Mouse (Mus musculus): Measurements from ENCODE around the gene Rpl27. TPM values are rescaled to one million over a fixed set of nuclear protein-coding genes. Genes with fewer than 3 reads are reported as not detected.

Rpl27 gene
- 50.2 TPM for polyA plus RNA-seq (2014; fragmentation: Illumina TruSeq; extraction: RNeasy Lipid Tissue Mini Kit (QIAGEN cat#74804); ENCODE audit: low replicate concordance)

DNA sequence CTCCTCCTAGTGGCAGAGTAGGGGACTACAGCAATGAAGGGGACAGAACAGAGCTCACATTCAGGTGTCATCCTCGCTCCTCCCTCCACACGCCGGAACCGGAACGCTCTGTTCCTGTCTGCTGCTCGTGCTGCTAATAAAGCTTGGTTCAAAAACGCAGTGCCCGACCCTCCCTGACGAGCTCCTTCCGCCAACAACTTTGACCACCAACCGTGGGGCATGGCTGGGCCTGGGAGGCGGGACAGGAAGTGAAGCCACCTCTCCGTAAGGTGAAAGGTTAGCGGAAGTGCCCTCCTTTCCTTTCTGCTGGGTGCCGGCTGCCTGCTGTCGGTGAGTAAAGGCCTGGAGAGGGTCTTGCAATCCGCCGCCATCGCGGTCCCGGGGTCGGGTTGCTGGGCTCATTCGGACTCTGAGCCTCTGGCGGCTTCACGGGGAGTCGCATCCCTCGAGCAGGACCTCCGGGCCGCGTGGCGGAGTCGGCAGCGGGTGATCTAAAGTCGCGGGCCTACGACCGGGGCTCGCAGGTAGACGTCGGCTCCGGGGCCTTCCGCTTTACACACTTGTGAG, at the start of gene Rpl27:
TSS of gene Rpl27 (plus strand) at position 172 of the 567 bp plus-strand sequence.

DNA sequence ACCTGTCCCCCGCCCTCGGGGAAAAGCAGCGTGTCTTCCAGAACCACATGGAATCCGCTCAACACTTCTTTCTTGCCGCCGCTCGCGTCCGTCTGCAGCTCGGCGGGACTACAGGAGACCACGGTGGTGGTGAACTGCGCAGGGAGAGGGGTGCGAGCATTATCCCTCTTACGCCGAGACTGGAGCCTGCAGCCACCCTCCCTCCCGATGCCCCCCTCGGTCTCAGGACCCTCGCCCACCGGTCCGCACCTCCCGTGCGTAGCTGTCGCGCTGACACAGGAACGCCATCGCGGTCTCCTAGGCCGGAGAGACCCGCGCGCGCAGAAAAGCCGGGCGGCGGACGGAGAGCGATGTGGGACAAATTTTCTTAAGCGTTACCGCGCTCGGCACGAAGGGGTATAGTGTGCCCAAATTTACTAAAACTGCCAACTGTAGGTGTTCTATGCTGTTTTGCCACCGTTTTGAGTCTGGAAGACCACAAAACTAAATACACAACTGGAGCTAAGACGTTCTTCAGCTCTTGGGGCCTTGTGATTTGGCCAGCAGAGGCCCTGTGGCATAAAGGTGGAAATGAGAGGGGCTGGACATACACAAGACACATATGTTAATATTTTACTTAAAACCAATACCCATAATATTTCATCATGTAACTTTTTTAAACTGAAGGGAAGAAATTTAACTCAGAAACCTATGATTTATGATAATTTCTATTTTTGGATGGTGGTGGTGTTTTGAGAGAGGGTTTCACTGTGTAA, 24.8 kb upstream of the Rpl27 start, which contains the start of gene Aarsd1:
TSS of gene Aarsd1 (minus strand) at position 515 of the 755 bp plus-strand sequence.

DNA sequence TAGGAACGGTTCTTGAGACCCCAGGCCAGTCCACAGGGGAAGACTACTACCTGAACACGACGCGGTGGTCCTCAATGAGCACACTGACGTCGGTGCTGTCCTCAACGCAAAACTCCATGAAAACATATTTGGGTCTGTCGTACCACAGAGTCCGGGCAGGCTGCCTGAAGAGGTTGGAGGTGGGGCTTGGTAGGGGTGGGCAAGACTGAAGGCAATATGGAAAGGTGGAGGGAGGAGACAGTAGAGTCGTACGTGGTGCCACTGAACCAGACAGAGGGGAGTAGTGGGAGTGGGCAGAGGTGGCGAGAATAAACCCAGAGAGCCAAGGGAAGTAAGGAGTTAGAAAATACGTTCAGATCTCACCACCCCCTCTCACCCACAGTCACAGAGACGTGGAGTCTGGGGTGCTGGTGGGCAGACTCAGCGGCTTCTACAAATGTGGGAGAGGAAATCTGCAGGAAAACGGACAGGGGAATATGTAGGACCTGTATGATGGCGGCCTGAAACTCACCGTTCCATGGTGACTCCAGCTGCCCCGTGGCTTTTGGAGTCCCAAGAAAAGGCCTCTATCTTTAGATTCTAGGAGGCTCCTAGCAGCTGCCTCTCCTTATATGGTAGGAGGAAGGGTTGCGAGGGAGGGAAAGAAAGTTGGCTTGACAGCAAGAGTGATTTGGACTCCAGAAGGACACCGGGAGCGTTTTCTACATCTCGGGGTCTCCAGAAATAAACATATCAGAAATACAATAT, 17.8 kb upstream of the Rpl27 start, which contains the start of gene Gm27029:
TSS of gene Gm27029 (minus strand) at position 692 of the 747 bp plus-strand sequence.

DNA sequence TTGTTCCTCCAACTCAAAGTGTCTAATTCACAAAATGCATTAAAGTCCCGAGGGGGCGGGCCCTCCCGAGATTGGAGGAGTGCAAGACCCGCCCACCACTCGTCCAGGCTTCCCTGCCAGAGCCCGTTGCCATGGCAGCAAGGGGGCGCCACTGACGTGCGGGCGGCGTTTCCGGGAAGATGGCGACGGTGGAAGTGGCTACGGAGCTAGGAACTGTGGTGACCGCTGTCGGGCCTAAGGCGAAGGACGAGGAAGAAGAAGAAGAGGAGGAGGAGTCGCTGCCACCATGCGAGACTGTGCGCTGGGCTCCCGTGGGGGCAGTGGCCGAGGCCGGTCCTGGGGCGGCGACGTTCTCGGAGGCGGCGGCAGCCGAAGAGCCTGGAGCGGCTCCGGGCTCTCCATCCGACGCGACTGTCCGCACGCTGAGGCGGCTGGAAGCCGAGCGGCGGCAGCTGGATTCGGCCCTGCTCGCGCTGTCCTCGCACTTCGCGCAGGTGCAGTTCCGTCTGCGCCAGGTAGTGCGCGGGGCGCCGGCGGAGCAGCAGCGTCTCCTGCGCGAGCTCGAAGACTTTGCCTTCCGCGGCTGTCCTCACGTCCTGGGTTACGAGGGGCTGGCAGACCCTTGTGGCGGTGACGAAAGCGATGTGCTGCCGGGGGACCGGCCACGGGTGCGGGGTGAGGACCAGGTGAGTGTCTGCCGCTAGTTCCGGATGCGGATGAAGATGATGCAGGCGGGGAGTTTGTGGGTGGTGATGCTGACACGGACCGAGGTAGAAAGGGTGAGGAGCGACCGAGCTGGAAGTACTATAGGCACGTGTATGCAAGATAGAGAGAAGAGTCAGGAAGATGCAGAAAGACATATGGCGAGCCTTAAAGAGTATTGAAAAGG, 16.9 kb upstream of the Rpl27 start, which contains the start of the genes Rundc1 and Ptges3l:
TSS of gene Rundc1 (plus strand) at position 161 of the 889 bp plus-strand sequence.
TSS of gene Ptges3l (minus strand) at position 409 of the 889 bp plus-strand sequence.

DNA sequence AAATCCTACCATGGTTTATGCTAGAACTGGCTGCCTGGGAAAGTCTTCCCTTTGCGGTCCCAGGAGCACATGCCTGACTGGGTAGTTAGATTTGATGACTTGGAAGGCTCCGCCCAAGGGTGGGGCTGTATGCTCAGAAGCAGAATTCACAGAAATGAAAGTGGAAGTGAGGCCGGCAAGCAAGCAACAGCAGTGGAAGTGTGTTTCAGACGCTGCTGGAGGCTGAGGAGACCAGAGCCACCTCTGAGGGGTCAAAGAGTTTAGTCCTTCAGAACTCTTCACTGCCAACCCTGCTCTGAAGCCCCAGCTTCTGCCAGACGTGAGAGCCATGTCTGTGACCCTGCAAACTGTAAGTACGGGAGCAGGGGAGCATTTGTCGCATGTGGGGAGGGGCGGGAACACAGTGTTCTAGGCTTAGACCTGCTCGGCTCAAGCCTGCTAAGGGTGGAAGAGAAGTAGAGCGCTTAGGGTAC, 6.2 kb downstream of the Rpl27 start, which contains the start of gene Ifi35:
TSS of gene Ifi35 (plus strand) at position 134 of the 473 bp plus-strand sequence.

DNA sequence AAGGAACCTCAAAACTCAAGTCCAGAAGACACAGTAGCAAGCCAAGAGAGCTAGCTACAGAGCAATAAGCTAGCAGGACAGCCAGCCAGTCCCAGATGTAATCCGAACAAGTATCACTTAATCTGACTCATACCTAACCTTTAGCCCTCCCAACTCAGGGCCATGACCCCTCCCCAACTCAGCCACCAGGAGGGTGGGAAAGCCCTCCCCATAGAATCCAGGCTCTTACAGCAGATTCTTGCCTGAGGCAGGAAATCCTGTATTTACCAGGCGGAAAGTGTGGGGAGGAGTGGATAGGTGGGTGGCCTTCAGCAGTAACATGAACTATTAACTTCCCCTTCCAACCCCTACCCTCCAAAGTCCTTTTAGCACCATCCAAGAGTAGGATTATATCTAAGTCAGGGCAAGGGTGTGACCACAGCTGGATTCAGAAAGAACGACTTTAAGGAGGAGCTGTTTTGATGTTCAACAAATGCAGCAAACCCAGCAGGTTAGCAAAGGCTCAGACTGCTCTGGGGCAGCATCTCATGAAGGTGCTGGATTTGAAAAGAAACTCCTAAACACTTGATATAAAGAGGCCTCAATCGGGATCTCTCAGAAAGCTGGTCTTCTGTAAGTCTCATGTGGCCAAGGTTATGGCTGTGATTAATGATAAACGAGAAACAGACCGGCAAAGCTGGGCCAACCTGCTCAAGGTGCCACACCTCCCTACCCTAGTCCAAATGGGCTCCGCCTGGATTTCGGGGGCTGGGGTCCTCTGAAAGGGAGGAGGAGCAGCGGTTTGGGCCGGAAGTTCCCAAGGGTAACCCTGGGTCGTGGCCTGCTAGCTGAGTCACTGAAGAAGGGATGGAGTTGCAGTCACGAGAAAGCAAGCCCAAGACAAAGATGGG, 22.4 kb downstream of the Rpl27 start, which contains the start of gene Rnd2:
TSS of gene Rnd2 (plus strand) at position 789 of the 890 bp plus-strand sequence.

DNA sequence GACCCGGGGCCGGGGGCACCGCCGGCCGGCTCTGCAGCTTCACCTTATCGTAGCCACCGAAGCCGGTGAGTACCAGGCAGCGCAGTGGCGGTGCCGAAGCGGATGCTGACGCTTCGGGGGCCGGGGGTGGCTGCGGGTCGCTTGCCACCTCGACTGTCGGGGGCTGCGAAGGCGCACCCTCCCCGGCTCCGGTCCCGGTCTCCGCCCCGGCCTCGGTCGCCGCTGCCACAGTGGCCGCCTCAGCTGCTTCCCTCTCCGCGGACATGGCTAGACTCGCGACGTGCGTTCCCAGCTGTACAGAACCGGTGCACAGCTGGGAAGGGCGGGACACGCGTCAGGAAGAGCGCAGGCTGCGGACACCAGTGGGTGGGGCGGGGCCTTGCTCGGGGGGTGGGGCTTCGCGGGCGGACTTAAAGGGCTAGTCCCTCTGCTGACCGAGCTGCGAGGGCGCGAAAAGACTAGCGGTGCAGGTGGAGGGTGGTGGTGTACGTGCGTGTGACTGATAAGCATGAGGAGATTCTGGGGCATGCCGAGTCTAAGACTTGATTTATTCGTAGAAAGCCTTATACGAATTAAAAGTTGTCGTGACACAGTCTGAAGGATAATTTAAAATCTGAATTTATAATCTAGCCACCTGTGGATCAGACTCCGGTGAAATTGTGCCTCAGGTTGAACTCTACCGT, 23.9 kb downstream of the Rpl27 start, which contains the start of gene Vat1:
TSS of gene Vat1 (minus strand) at position 362 of the 683 bp plus-strand sequence.

Other genes with a start within 250 kb of the Rpl27 start
- 22.1 TPM for gene Ezh1, start 215.8 kb upstream of the Rpl27 start, polyA plus RNA-seq (2014; fragmentation: Illumina TruSeq; extraction: RNeasy Lipid Tissue Mini Kit (QIAGEN cat#74804); ENCODE audit: low replicate concordance)
- gene Ramp2, start 196.3 kb upstream of the Rpl27 start, polyA plus RNA-seq (2014; fragmentation: Illumina TruSeq; extraction: RNeasy Lipid Tissue Mini Kit (QIAGEN cat#74804); ENCODE audit: low replicate concordance) = 1.6 TPM
- 73.6 TPM for gene Vps25, start 188.6 kb upstream of the Rpl27 start, polyA plus RNA-seq (2014; fragmentation: Illumina TruSeq; extraction: RNeasy Lipid Tissue Mini Kit (QIAGEN cat#74804); ENCODE audit: low replicate concordance)
- not detected for gene Wnk4, start 181.7 kb upstream of the Rpl27 start, polyA plus RNA-seq (2014; fragmentation: Illumina TruSeq; extraction: RNeasy Lipid Tissue Mini Kit (QIAGEN cat#74804); ENCODE audit: low replicate concordance)
- 2.6 TPM for gene Cntd1, start 163.3 kb upstream of the Rpl27 start, polyA plus RNA-seq (2014; fragmentation: Illumina TruSeq; extraction: RNeasy Lipid Tissue Mini Kit (QIAGEN cat#74804); ENCODE audit: low replicate concordance)
- gene Coa3, start 163.2 kb upstream of the Rpl27 start, polyA plus RNA-seq (2014; fragmentation: Illumina TruSeq; extraction: RNeasy Lipid Tissue Mini Kit (QIAGEN cat#74804); ENCODE audit: low replicate concordance) = 4.3 TPM
- 158 TPM for gene Becn1, start 140.0 kb upstream of the Rpl27 start, polyA plus RNA-seq (2014; fragmentation: Illumina TruSeq; extraction: RNeasy Lipid Tissue Mini Kit (QIAGEN cat#74804); ENCODE audit: low replicate concordance)
- gene Psme3, start 126.1 kb upstream of the Rpl27 start, polyA plus RNA-seq (2014; fragmentation: Illumina TruSeq; extraction: RNeasy Lipid Tissue Mini Kit (QIAGEN cat#74804); ENCODE audit: low replicate concordance) = 194 TPM
- 0.59 TPM for gene Aoc2, start 117.2 kb upstream of the Rpl27 start, polyA plus RNA-seq (2014; fragmentation: Illumina TruSeq; extraction: RNeasy Lipid Tissue Mini Kit (QIAGEN cat#74804); ENCODE audit: low replicate concordance)
- gene Aoc3, start 111.7 kb upstream of the Rpl27 start, polyA plus RNA-seq (2014; fragmentation: Illumina TruSeq; extraction: RNeasy Lipid Tissue Mini Kit (QIAGEN cat#74804); ENCODE audit: low replicate concordance) = 8.7 TPM
- 126 TPM for gene G6pc, start 74.7 kb upstream of the Rpl27 start, polyA plus RNA-seq (2014; fragmentation: Illumina TruSeq; extraction: RNeasy Lipid Tissue Mini Kit (QIAGEN cat#74804); ENCODE audit: low replicate concordance)
- 2.6 TPM for gene Aarsd1, start 24.7 kb upstream of the Rpl27 start, polyA plus RNA-seq (2014; fragmentation: Illumina TruSeq; extraction: RNeasy Lipid Tissue Mini Kit (QIAGEN cat#74804); ENCODE audit: low replicate concordance)
- 0.33 TPM for gene Gm27029, start 17.5 kb upstream of the Rpl27 start, polyA plus RNA-seq (2014; fragmentation: Illumina TruSeq; extraction: RNeasy Lipid Tissue Mini Kit (QIAGEN cat#74804); ENCODE audit: low replicate concordance)
- 2.7 TPM for gene Rundc1, start 17.2 kb upstream of the Rpl27 start, polyA plus RNA-seq (2014; fragmentation: Illumina TruSeq; extraction: RNeasy Lipid Tissue Mini Kit (QIAGEN cat#74804); ENCODE audit: low replicate concordance)
- 0.30 TPM for gene Ptges3l, start 17.0 kb upstream of the Rpl27 start, polyA plus RNA-seq (2014; fragmentation: Illumina TruSeq; extraction: RNeasy Lipid Tissue Mini Kit (QIAGEN cat#74804); ENCODE audit: low replicate concordance)
- 4.6 TPM for gene Ifi35, start 6.1 kb downstream of the Rpl27 start, polyA plus RNA-seq (2014; fragmentation: Illumina TruSeq; extraction: RNeasy Lipid Tissue Mini Kit (QIAGEN cat#74804); ENCODE audit: low replicate concordance)
- gene Rnd2, start 22.7 kb downstream of the Rpl27 start, polyA plus RNA-seq (2014; fragmentation: Illumina TruSeq; extraction: RNeasy Lipid Tissue Mini Kit (QIAGEN cat#74804); ENCODE audit: low replicate concordance) = 14.3 TPM
- gene Vat1, start 23.9 kb downstream of the Rpl27 start, polyA plus RNA-seq (2014; fragmentation: Illumina TruSeq; extraction: RNeasy Lipid Tissue Mini Kit (QIAGEN cat#74804); ENCODE audit: low replicate concordance) = 1.1 TPM
- 5.6 TPM for gene Brca1, start 109.7 kb downstream of the Rpl27 start, polyA plus RNA-seq (2014; fragmentation: Illumina TruSeq; extraction: RNeasy Lipid Tissue Mini Kit (QIAGEN cat#74804); ENCODE audit: low replicate concordance)
- gene Nbr1, start 109.9 kb downstream of the Rpl27 start, polyA plus RNA-seq (2014; fragmentation: Illumina TruSeq; extraction: RNeasy Lipid Tissue Mini Kit (QIAGEN cat#74804); ENCODE audit: low replicate concordance) = 182 TPM
- 38.4 TPM for gene Tmem106a, start 139.9 kb downstream of the Rpl27 start, polyA plus RNA-seq (2014; fragmentation: Illumina TruSeq; extraction: RNeasy Lipid Tissue Mini Kit (QIAGEN cat#74804); ENCODE audit: low replicate concordance)
- not detected for gene Gm11634, start 157.0 kb downstream of the Rpl27 start, polyA plus RNA-seq (2014; fragmentation: Illumina TruSeq; extraction: RNeasy Lipid Tissue Mini Kit (QIAGEN cat#74804); ENCODE audit: low replicate concordance)
- gene Rdm1, start 184.9 kb downstream of the Rpl27 start, polyA plus RNA-seq (2014; fragmentation: Illumina TruSeq; extraction: RNeasy Lipid Tissue Mini Kit (QIAGEN cat#74804); ENCODE audit: low replicate concordance) = not detected
- 6.6 TPM for gene Arl4d, start 223.2 kb downstream of the Rpl27 start, polyA plus RNA-seq (2014; fragmentation: Illumina TruSeq; extraction: RNeasy Lipid Tissue Mini Kit (QIAGEN cat#74804); ENCODE audit: low replicate concordance)

Data from small intestine, adult 10 weeks (tissue).